Mouse (Mus musculus): ENCODE results near the gene Coro6. TPM values are rescaled to one million over a fixed set of nuclear protein-coding genes. Genes with fewer than 3 reads are reported as not detected.

The Coro6 gene
- total RNA-seq, 2 experiments from 2014 or later, result 48.9 to 57.9 TPM

DNA sequence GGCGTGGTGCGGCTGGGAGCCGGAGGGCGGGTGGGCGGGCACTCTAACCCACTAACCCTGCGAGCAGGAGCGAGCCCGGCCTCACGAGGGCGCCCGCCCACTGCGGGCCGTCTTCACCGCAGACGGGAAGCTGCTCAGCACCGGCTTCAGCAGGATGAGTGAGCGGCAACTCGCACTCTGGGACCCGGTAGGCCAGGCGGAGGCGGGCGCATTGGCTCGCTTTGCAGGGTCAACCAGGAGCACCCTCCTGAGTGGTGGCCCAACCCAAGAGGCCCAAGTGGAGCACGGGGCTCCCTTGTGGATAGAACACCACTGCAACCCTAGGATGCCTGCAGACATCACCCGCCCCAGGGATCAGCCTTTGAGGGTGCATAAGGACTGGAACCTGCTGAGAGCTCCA, 4.9 kb downstream of the Coro6 start:
- Histone ChIP-seq H3K4me3 (no peak overlapping the region), H3K27ac (no peak overlapping the region)
- peak; percentile 75 for TF ChIP-seq CTCF (IDR thresholded peaks at IDR 0.05)
- intact Hi-C loops (cut with DNase I), result no loop called here
- peak; percentile 70 to 73 for DNase-seq (ENCODE audit: extremely low spot score in 1 of 2, low spot score in 2 of 2)

DNA sequence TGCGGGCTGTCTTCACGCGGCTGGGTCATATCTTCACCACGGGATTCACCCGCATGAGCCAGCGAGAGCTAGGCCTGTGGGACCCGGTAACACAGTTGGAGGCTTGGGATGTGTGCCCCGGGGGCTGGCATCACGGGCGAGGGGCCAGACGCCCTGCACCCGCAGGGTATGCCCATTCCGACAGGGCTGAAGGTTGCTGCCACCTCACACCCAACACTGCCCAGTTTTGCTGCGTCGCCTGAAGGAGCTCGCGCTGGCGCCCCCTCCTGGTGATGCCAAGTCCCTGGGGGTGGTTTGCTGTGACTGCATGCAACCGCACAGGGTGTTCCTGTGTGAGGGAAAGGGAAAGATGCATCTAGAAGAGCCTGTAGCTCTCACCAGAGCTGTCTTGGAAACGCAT, 5.6 kb downstream of the Coro6 start:
- peak; percentile 83 for TF ChIP-seq CTCF (IDR thresholded peaks at IDR 0.05)
- DNase-seq (ENCODE audit: extremely low spot score in 1 of 2, low spot score in 2 of 2), result peak; percentile 76 to 82
- H3K27ac ChIP-seq, result no peak overlapping the region
- 0 out of 2 replicates have a peak overlapping the region, but pooled peaks have one; percentile 15 for H3K4me3 ChIP-seq
- intact Hi-C loops (cut with DNase I), result no loop called here

DNA sequence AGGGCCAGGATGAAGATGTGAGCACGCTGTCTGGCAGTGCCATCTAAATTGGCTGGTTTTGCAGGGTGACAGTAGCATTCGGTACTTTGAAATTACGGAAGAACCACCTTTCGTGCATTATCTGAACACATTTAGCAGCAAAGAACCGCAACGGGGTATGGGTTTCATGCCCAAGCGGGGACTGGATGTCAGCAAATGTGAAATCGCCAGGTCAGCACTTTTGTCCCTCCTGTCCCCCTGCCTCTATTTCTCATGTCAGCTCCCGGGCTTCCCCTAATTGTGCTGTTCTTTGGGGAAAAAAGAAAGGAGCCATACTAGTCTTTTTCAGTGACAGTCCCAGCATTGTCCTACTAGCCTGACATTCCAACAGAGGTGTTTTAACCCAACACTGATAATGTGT, 6.2 kb downstream of the Coro6 start:
- Histone ChIP-seq H3K27ac (no peak overlapping the region), H3K4me3 (no peak overlapping the region)
- intact Hi-C loops (cut with DNase I), result no loop called here
- no peak for TF ChIP-seq CTCF (IDR thresholded peaks at IDR 0.05)
- DNase-seq (ENCODE audit: extremely low spot score in 1 of 2, low spot score in 2 of 2), result no peak

DNA sequence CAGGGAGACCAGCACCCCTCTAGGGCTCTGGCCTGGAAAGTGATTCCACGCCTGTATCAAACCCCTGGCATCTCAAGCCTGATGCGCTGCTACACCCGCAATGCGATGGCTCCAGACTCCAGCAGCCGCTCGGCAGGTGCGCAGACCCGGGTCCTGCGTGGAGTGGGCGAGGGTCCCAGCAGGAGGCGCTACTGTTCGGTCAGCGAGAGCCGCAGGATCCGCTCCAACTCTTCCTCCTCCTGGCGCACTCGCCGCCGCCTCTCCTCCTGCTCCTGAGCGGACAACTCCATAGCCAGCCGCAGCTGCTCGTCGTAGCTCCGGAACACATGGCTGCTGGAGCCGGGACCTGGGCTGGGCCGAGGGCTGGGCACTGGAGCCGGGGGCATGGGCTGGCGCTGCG, 9.2 kb downstream of the Coro6 start:
- Histone ChIP-seq H3K27ac (no peak overlapping the region), H3K4me3 (no peak overlapping the region)
- TF ChIP-seq CTCF (IDR thresholded peaks at IDR 0.05), result no peak
- no peak for DNase-seq (ENCODE audit: extremely low spot score in 1 of 2, low spot score in 2 of 2)
- intact Hi-C loops (cut with DNase I), result no loop called here

DNA sequence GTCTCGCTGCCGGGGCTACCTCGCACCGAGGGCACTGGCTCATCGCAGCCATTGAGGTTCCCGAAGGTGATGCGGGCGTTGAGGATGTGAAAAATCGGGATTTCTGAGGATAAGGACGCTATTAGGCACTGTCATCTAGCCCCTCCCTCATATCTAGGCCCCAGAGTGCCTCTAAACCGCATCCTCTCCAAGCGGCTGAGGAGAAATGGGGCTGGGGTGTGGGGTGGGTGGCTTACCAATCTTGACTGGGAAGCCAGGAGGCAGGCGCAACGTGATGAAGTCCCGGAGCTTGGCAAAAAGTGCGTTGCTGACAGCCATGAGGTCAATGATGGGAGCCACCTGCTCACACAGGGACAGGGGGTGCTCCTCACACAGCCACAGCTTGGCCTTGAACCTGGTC, 10.6 kb downstream of the Coro6 start:
- H3K4me3 ChIP-seq, result no peak overlapping the region
- no peak for TF ChIP-seq CTCF (IDR thresholded peaks at IDR 0.05)
- intact Hi-C loops (cut with DNase I), result no loop called here
- H3K27ac ChIP-seq, result no peak overlapping the region
- no peak for DNase-seq (ENCODE audit: extremely low spot score in 1 of 2, low spot score in 2 of 2)

DNA sequence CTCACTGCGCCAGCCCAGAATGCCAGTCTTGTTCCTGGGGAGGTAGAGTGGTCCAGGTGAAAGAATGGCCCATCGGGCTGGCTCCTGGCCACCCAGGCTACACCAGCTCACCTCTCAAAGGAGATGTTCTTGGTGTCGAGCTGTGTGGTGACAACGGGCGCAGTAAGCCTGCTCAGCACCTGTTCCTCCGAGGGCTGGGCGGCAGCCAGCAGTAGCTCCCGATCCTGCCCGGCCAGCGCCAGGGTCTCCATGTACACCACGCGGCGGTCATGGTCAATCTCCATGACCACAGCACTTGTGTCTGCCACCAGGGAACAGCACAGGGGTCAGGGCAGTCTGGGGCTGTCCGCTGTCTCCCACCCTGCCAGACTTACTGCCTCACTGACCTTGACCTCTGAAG, 14.0 kb downstream of the Coro6 start:
- intact Hi-C loops (cut with DNase I), result no loop called here
- Histone ChIP-seq H3K27ac (no peak overlapping the region), H3K4me3 (no peak overlapping the region)
- TF ChIP-seq CTCF (IDR thresholded peaks at IDR 0.05), result no peak
- DNase-seq (ENCODE audit: extremely low spot score in 1 of 2, low spot score in 2 of 2), result no peak

DNA sequence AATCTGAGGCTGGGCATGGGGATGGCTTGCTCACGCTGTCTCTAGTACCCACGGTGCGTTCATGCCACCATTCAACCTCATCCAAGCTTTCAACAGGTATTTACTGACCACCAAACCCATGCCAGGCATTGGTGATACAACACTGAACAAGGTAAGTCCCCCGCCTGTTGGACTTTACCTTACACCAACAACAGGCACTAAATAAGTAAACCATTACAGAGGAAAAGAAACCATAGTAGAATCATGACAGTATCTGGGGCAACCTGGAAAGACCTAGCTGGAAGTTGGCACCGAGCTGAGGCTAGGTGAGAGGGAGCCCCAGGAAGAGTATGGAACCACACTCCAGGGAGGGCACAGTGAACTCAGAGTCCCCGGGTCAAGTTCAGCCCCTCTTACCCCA, 14.7 kb downstream of the Coro6 start:
- intact Hi-C loops (cut with DNase I), result no loop called here
- DNase-seq (ENCODE audit: extremely low spot score in 1 of 2, low spot score in 2 of 2), result no peak
- Histone ChIP-seq H3K4me3 (no peak overlapping the region), H3K27ac (no peak overlapping the region)
- TF ChIP-seq CTCF (IDR thresholded peaks at IDR 0.05), result no peak

DNA sequence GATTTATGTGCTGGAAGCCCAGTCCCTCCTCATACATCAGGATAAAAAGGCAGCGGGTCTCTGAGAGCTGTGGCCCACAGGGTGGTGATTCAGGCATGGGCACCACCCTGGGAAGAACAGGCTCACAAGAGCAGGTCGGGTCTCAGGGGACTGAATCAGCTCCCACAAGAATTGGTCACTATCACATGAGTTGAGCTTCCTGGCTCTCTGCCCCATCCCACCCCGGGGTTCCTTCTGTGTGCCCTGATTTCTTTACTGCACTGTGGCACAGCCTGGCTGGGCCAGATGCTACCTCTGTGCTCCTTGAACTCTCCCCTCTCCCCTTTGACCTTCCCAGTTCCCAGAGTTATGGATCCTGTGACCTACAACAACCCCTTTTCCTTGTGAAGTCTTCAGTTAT, 20.8 kb downstream of the Coro6 start:
- Histone ChIP-seq H3K4me3 (no peak overlapping the region), H3K27ac (no peak overlapping the region)
- intact Hi-C loops (cut with DNase I), result no loop called here
- DNase-seq (ENCODE audit: extremely low spot score in 1 of 2, low spot score in 2 of 2), result no peak
- TF ChIP-seq CTCF (IDR thresholded peaks at IDR 0.05), result no peak

DNA sequence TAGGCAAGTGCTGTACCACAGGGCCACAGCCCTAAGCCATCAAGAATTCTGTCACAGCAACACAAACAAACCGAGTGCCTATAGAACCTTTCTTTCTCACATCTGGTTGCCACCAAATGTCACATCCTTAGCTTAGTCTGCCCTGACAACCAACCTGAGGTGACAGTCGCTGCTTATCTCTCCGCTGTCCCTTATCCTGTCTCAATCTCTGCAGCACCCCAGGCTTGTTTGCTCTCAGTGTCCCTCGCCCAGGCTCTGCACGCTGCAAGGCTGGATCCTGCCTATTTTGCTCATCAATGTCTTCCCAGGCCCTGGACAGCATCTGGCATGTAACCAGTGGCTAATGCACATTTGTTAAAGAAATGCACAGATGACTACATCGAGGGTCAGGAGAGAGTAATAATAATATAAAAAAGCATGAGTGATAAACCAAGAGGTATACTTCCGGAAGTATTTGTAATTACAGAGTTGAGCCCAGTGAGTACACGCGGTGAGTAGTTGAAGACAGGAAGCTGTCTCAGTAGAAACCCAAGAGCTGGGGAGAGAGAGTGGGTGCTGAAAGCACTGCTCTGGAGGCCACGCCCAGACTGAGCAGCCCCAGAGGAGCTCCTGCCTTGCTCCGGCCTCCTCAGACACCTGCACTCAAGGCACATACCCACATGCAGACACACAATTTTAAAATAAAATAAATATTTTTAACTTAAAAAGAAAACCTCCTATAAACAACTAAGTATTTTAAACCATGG, 21.5 kb downstream of the Coro6 start:
- intact Hi-C loops (cut with DNase I), result no loop called here
- TF ChIP-seq CTCF (IDR thresholded peaks at IDR 0.05), result no peak
- no peak overlapping the region for H3K27ac ChIP-seq
- no peak overlapping the region for H3K4me3 ChIP-seq
- no peak for DNase-seq (ENCODE audit: extremely low spot score in 1 of 2, low spot score in 2 of 2)

DNA sequence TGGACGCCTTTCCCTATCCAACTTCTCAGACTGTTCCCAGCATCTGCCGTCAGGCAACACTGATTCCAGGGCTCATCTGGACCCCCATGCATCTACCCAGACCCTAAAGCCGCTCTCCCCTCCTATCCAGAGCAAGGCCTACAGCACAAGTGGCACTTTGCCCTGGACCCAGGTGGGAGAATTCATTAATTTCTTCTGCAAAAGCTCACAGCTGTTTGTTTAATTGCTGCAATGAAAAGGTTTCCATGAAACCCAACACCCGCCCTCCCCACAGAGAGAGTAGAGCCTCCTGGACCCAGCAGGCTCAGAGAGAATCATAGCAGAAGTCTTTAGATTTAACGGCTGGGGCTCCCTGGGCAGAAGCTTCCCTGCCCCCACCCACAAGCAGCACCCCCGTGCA, 23.0 kb downstream of the Coro6 start:
- H3K27ac ChIP-seq, result no peak overlapping the region
- no peak for DNase-seq (ENCODE audit: extremely low spot score in 1 of 2, low spot score in 2 of 2)
- TF ChIP-seq CTCF (IDR thresholded peaks at IDR 0.05), result no peak
- peak overlapping the region; percentile 14; the same call in 1 of the 2 replicates for H3K4me3 ChIP-seq
- intact Hi-C loops (cut with DNase I), result no loop called here

DNA sequence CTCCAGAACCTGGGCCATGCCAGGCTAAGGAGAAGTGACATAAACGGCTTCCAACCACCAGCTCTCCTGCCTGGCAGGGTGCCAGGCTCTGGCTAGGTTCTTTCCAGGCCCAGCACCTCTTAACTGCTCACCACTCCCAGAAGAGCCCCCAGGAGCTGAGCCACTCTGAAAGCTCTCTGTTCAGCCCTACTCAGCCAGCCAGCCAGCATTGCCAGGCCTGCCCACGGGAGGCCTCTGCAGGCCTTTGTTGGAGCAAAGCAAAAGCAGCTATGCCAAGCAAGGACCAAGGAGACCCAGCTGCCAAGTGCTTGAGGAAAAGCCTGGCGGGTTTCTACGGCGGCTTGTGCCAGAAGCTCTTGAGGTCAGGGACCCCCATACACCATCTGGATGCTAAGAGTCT, 24.6 kb downstream of the Coro6 start:
- peak; percentile 31 for TF ChIP-seq CTCF (IDR thresholded peaks at IDR 0.05)
- DNase-seq (ENCODE audit: extremely low spot score in 1 of 2, low spot score in 2 of 2), result no peak
- intact Hi-C loops (cut with DNase I), result no loop called here
- Histone ChIP-seq H3K27ac (peak overlapping the region; percentile 48), H3K4me3 (peak overlapping the region; percentile 80)

DNA sequence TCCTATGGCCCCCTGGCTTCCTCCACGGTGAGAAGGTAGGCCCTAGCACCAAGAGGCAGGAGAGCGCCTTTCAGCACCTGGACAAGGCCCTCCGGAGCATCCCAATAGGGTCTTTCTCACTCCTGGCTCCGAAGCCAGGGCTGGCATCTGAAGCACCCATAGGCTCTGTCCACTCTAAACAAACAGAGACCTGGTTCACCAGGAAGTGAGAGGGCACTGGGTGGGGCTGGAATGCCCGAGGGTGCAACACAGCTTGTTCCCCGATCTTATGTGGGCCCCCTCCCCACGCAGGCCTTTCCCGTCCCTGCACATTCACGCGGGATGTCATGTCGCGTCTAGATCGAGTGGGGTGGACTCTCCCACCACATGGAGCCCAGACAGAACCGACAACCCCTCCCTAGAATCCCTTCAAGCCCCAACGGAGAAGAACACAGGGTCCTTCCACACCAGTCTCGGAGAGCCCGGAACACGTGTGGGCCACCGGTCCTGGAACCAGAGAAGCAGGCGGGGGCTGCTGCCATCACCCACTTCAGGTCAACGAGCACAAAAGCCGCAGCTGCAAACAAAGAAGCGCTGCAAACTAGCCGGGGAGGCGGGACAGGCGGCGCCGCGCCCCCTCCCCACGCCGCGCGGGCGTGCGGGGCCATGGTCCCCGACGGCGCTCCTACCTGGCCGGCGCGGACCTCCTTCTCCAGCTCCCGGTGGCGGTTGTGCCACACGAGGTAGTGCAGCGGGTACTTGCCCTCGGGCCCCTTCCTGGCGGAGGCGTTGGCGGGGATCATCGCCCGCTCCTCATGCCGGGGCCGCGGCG, 26.8 kb downstream of the Coro6 start:
- Histone ChIP-seq H3K27ac (peak overlapping the region; percentile 92), H3K4me3 (peak overlapping the region; percentile 80)
- TF ChIP-seq CTCF (IDR thresholded peaks at IDR 0.05), result no peak
- DNase-seq (ENCODE audit: extremely low spot score in 1 of 2, low spot score in 2 of 2), result no peak
- intact Hi-C loops (cut with DNase I), result no loop called here

Data from left cerebral cortex, adult 2 months (tissue).